Mouse (Mus musculus): ENCODE data around the gene Snx32.

DNA sequence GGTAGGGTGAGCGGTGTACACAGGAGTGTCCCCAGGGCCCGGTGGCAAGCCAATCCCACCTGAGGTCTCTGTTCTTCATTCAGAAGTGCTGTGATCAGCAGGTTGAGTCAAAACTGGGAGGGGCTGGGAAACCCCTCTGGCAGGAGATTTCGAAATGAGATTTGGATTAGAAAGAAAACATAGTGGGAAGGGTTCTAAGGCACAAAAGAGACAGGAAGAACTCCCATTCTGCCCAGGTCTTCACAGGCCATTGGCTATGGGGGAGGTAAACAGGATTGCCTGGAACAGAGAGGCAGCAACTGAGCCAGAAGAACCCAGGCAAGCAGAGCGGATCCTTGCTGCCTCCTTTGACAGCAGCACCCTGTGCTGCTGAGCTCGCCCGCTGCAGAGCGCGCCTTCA, 28.4 kb upstream of the Snx32 start:
- TF ChIP-seq CTCF (IDR thresholded peaks at IDR 0.05; ENCODE audit: extremely low read depth, insufficient read depth, insufficient read length, insufficient replicate concordance), result no peak
- TF ChIP-seq POLR2A (IDR thresholded peaks at IDR 0.05; ENCODE audit: low read depth, low read length), result no peak

All from spleen, adult 2 months (tissue).